Mouse (Mus musculus) telencephalon, adult 2 months (tissue): ENCODE measurements at regions not wholly inside any gene's neighbourhood (a gene's known extent, or its start where the extent isn't known, plus 50 kb on each side); places are given as distances from the start of the nearest gene placed in this dataset.
"Not testable (repeated sequence)": the region's sequence is repeated elsewhere in the genome, so short reads cannot be mapped to it uniquely, and the experiment has no call there.

ENCODE experiments used
- DNase-seq: peaks from one replicate; pipeline ENCODE4 v3.0.0-alpha.2; 2011; ENCODE audit warnings: low read depth, low spot score

DNA sequence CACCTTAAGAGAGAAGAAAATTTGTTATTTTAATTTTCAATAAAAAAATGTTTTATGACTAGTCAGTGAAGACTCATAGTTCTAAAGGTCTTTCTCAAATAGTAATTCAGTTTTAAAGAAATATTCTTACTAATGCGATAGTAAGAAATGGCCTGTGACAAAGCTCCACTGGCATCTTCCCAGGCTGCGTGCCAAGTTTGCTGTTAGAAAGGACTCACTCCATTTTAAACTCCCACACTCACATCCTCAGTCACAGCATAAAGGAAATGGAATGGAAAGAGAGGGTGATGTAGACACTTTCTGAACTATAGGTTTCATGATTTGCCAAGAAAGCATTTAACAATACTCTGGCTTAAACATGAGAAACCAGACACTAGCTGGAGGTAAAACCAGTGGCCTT, 436.6 kb downstream of the Mei4 start:
- DNase-seq: peak; percentile 15

GRCm38 (mm10) chr9:82306285-82306684, 442.8 kb downstream of the Mei4 start:
- DNase-seq: no peak

- DNase-seq: no peak
These were observed 449.0 kb downstream of the Mei4 start for GRCm38 (mm10) chr9:82312466-82312865.

DNA sequence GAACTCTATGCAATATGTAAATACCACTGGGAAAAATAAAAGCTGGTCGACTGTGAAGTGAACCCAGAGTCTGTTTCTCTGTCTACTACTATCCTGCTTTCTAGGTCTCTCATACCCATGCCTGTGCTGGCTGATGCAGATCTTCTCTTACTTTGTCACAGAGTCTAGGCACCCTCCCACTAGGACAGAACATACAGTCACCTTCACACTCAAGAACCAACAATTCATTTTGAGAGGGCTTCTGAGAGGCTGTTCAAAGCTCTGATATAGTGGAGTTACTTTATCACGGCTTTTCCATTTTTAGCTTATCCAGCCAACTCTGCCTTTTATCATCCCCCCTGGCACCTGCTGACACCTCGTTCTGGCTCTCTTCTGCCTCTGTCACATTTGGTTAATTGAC, 477.0 kb downstream of the Mei4 start:
- no peak for DNase-seq

GRCm38 (mm10) chr9:82350784-82351183, 478.6 kb upstream of the Irak1bp1 start:
- DNase-seq: not testable (repeated sequence)

- no peak for DNase-seq
These were observed 469.8 kb upstream of the Irak1bp1 start for GRCm38 (mm10) chr9:82359573-82359972.

GRCm38 (mm10) chr9:82402355-82402754, 427.0 kb upstream of the Irak1bp1 start:
- peak; percentile 10 for DNase-seq

DNA sequence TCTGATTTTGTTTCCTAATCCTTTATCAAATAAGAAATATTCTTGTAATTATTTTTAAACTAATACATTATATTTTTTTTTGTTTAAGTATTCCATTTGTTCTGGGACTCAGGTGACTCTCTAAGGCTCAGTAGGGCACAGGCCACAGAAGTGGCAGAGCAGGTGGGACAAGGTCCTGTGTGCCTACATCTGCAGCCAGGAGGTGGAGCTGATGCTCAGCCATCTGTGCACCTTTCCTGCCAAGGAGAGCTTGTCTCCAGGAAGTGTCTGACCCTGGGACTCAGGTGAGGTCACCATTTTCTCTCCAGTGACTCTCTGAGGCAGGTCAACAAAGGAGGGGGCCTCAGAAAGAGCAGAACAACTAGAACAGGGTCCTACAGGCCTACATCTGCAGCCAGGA, 425.3 kb upstream of the Irak1bp1 start:
- DNase-seq: no peak

- DNase-seq: no peak
These were observed 422.2 kb upstream of the Irak1bp1 start for GRCm38 (mm10) chr9:82407177-82407576.

- no peak for DNase-seq
These were observed 420.4 kb upstream of the Irak1bp1 start for GRCm38 (mm10) chr9:82408969-82409368.
